In genomic region chr12:74043225-74043624, GRCm38 (mm10) we compare ENCODE assay signal across 25 mouse cellular contexts. TPM values are rescaled to one million over a fixed set of nuclear protein-coding genes. Genes with fewer than 3 reads are reported as not detected.
DNase-seq lines count a peak whose midpoint lies in the region; ATAC-seq and TF ChIP-seq lines count a peak whose summit lies in the region.
"Had no signal": no experiment of that assay in that cellular context is flagged by ENCODE, and none has a peak within 500 bp of the region (broad histone marks: within the 10 kb centered on the region; RNA-seq: fewer than 3 reads in every experiment).

No protein-coding gene starts in this region.

- no peak overlapping the region for H3K9ac ChIP-seq in hindbrain, embryonic 16.5 days (ENCODE audit: low read depth, low read length)
- no peak overlapping the region for H3K9ac ChIP-seq in hindbrain, postnatal 0 days (replicated peaks; ENCODE audit: low read length)
- H3K9ac ChIP-seq in midbrain, embryonic 16.5 days (ENCODE audit: low read depth, low read length), result no peak overlapping the region
- H3K9ac ChIP-seq in midbrain, postnatal 0 days (replicated peaks; ENCODE audit: low read length, poor library complexity, severe bottlenecking), result no peak overlapping the region
- H3K9ac ChIP-seq: embryonic facial prominence, embryonic 12.5 days; embryonic facial prominence, embryonic 15.5 days; heart, embryonic 13.5 days had no signal

- no peak overlapping the region for H3K4me2 ChIP-seq in hindbrain, embryonic 16.5 days (ENCODE audit: low read length)
- no peak overlapping the region for H3K4me2 ChIP-seq in hindbrain, postnatal 0 days (ENCODE audit: low read depth, low read length)
- no peak overlapping the region for H3K4me2 ChIP-seq in midbrain, embryonic 16.5 days (ENCODE audit: low read length)
- no peak overlapping the region for H3K4me2 ChIP-seq in midbrain, postnatal 0 days (ENCODE audit: low read depth, low read length, poor library complexity, severe bottlenecking)
- H3K4me2 ChIP-seq: embryonic facial prominence, embryonic 12.5 days; embryonic facial prominence, embryonic 15.5 days; heart, embryonic 13.5 days had no signal

- no peaks in the 10 kb centered on the region for H3K36me3 ChIP-seq in hindbrain, embryonic 16.5 days (ENCODE audit: control insufficient read depth, insufficient read depth, low read length)
- no peaks in the 10 kb centered on the region for H3K36me3 ChIP-seq in hindbrain, postnatal 0 days (ENCODE audit: insufficient read depth, low read length)
- H3K36me3 ChIP-seq in midbrain, embryonic 16.5 days (ENCODE audit: control insufficient read depth, insufficient read depth, low read length), result no peaks in the 10 kb centered on the region
- no peaks in the 10 kb centered on the region for H3K36me3 ChIP-seq in midbrain, postnatal 0 days (ENCODE audit: insufficient read depth, low read length)
- H3K36me3 ChIP-seq: embryonic facial prominence, embryonic 12.5 days; embryonic facial prominence, embryonic 15.5 days; heart, embryonic 10.5 days; heart, embryonic 13.5 days had no signal

- H3K4me3 ChIP-seq in hindbrain, embryonic 16.5 days (ENCODE audit: low read length), result no peak overlapping the region
- H3K4me3 ChIP-seq in hindbrain, postnatal 0 days (ENCODE audit: low read length), result no peak overlapping the region
- no peak overlapping the region for H3K4me3 ChIP-seq in midbrain, embryonic 16.5 days (ENCODE audit: low read depth, low read length)
- no peak overlapping the region for H3K4me3 ChIP-seq in midbrain, postnatal 0 days (ENCODE audit: low read depth, low read length)
- H3K4me3 ChIP-seq: embryonic facial prominence, embryonic 12.5 days; embryonic facial prominence, embryonic 15.5 days; heart, adult 2 months; heart, embryonic 10.5 days; heart, embryonic 13.5 days had no signal

- ATAC-seq in hindbrain, embryonic 16.5 days, result no peak
- ATAC-seq in hindbrain, postnatal 0 days, result no peak
- ATAC-seq in midbrain, embryonic 16.5 days, result 0 out of 2 replicates have a peak, but pooled peaks have one; percentile 25
- ATAC-seq in midbrain, postnatal 0 days (ENCODE audit: low FRiP score), result no peak
- ATAC-seq: CD4-positive, CD25-positive, alpha-beta regulatory T cell, adult 4 months; intestine, postnatal 0 days had no signal

- H3K9me3 ChIP-seq in hindbrain, embryonic 16.5 days (ENCODE audit: control insufficient read depth, low read length), result no peaks in the 10 kb centered on the region
- H3K9me3 ChIP-seq in hindbrain, postnatal 0 days (ENCODE audit: low read length), result no peaks in the 10 kb centered on the region
- no peaks in the 10 kb centered on the region for H3K9me3 ChIP-seq in midbrain, embryonic 16.5 days (replicated peaks; ENCODE audit: control insufficient read depth, low read length, poor library complexity, severe bottlenecking)
- H3K9me3 ChIP-seq in midbrain, postnatal 0 days (ENCODE audit: low read length), result no peaks in the 10 kb centered on the region
- H3K9me3 ChIP-seq: embryonic facial prominence, embryonic 12.5 days; embryonic facial prominence, embryonic 15.5 days; heart, embryonic 10.5 days; heart, embryonic 13.5 days had no signal

- no peaks in the 10 kb centered on the region for H3K27me3 ChIP-seq in hindbrain, embryonic 16.5 days (replicated peaks; ENCODE audit: control insufficient read depth, insufficient read depth, low read length)
- no peaks in the 10 kb centered on the region for H3K27me3 ChIP-seq in hindbrain, postnatal 0 days (ENCODE audit: insufficient read depth, low read length)
- no peaks in the 10 kb centered on the region for H3K27me3 ChIP-seq in midbrain, embryonic 16.5 days (ENCODE audit: control insufficient read depth, insufficient read depth, low read depth, low read length)
- H3K27me3 ChIP-seq in midbrain, postnatal 0 days (ENCODE audit: insufficient read depth, low read length), result no peaks in the 10 kb centered on the region
- H3K27me3 ChIP-seq: embryonic facial prominence, embryonic 12.5 days; embryonic facial prominence, embryonic 15.5 days; heart, embryonic 13.5 days had no signal

- H3K27ac ChIP-seq in hindbrain, embryonic 16.5 days (ENCODE audit: low read depth, low read length), result 0 out of 2 replicates have a peak overlapping the region, but pooled peaks have one; percentile 34
- no peak overlapping the region for H3K27ac ChIP-seq in hindbrain, postnatal 0 days
- no peak overlapping the region for H3K27ac ChIP-seq in midbrain, embryonic 16.5 days (ENCODE audit: low read length)
- H3K27ac ChIP-seq in midbrain, postnatal 0 days (ENCODE audit: low read depth, low read length), result no peak overlapping the region
- H3K27ac ChIP-seq: embryonic facial prominence, embryonic 12.5 days; embryonic facial prominence, embryonic 15.5 days; heart, adult 2 months; heart, embryonic 10.5 days; heart, embryonic 13.5 days had no signal

- H3K4me1 ChIP-seq in hindbrain, embryonic 16.5 days (ENCODE audit: control insufficient read depth, insufficient read depth, low read depth, low read length), result no peaks in the 10 kb centered on the region; the same call in 1 of the 2 replicates
- no peaks in the 10 kb centered on the region for H3K4me1 ChIP-seq in hindbrain, postnatal 0 days (ENCODE audit: insufficient read depth, low read length)
- H3K4me1 ChIP-seq in midbrain, embryonic 16.5 days (ENCODE audit: control insufficient read depth, insufficient read depth, low read length), result peaks cover 12% of the 10 kb centered on the region
- H3K4me1 ChIP-seq in midbrain, postnatal 0 days (ENCODE audit: insufficient read depth, low read length), result no peaks in the 10 kb centered on the region
- H3K4me1 ChIP-seq: embryonic facial prominence, embryonic 12.5 days; embryonic facial prominence, embryonic 15.5 days; heart, embryonic 10.5 days; heart, embryonic 13.5 days had no signal

- 90% methylated on average over 5 of the region's 5 CpGs for WGBS in hindbrain, embryonic 16.5 days
- WGBS in hindbrain, postnatal 0 days, result 89% methylated on average over 5 of the region's 5 CpGs
- 93% methylated on average over 5 of the region's 5 CpGs for WGBS in midbrain, embryonic 16.5 days
- WGBS in midbrain, postnatal 0 days, result 82% methylated on average over 5 of the region's 5 CpGs

- DNase-seq in heart, adult 11 months, result peak; percentile 61
- no peak for DNase-seq in heart, postnatal 10 days
- DNase-seq in hindbrain, postnatal 0 days (ENCODE audit: low spot score), result no peak
- no peak for DNase-seq in midbrain, postnatal 0 days (ENCODE audit: low spot score)
- DNase-seq: adrenal gland, adult 2 months; adrenal gland, postnatal 14 days; cerebellum, adult 11 months; cerebellum, adult 2 months; cerebellum, adult 9-11 months; cerebellum, postnatal 25 days; gastrocnemius, postnatal 25 days; heart, adult 2 months had no signal

- no peak for TF ChIP-seq CTCF in hindbrain, postnatal 0 days (IDR thresholded peaks at IDR 0.05; ENCODE audit: low read depth)
- TF ChIP-seq CTCF in midbrain, postnatal 0 days (IDR thresholded peaks at IDR 0.05), result no peak

- intact Hi-C loops in heart, postnatal 10 days (cut with DNase I), result no loop called here

RNA-seq across cellular contexts. Expression of gene Syt16, which starts 45.8 kb away (rescaled TPM):
- not detected for total RNA-seq in heart, postnatal 10 days (2021)
- 76.1 and 81.6 TPM in 2 replicates for polyA plus RNA-seq in hindbrain, embryonic 16.5 days (2015; fragmentation: Nextera tagmentation; extraction: Ambion mirVana)
- 70.3 and 90.9 TPM in 2 replicates for total RNA-seq in hindbrain, postnatal 0 days (2014; rRNA removed)
- 65.3 and 67.6 TPM in 2 replicates for polyA plus RNA-seq in hindbrain, postnatal 0 days (2015; fragmentation: Nextera tagmentation; extraction: Ambion mirVana)
- polyA plus RNA-seq in midbrain, embryonic 16.5 days (2015; fragmentation: Nextera tagmentation; extraction: Ambion mirVana), result 96.0 and 101 TPM in 2 replicates
- 77.3 and 94.8 TPM in 2 replicates for total RNA-seq in midbrain, postnatal 0 days (2014; rRNA removed)
- 91.6 and 95.2 TPM in 2 replicates for polyA plus RNA-seq in midbrain, postnatal 0 days (2015; fragmentation: Nextera tagmentation; extraction: Ambion mirVana)
- total RNA-seq: common myeloid progenitor, adult 5-6 weeks; gastrocnemius, adult 8-10 months; gastrocnemius, postnatal 25 days; heart, adult 2 months; heart, postnatal 25 days; hematopoietic stem cell, adult 5-6 weeks; MEL had no signal
- polyA plus RNA-seq: CD4-positive, CD25-positive, alpha-beta regulatory T cell, adult 4 months had no signal
